Mouse (Mus musculus) NIH3T3 (cell line): ENCODE measurements around the gene Med24.
A peak's percentile ranks its signal among the peaks of the same experiment; 100 is the strongest.

Experiments
- DNase-seq: peaks from one replicate; pipeline ENCODE4 v3.0.0-alpha.2; 2012; ENCODE audit warnings: low read depth

The Med24 gene

GRCm38 (mm10) chr11:98765421-98766309 is 36.4 kb upstream of the Med24 start:
- no peak for DNase-seq

- DNase-seq = no peak
Observed at GRCm38 (mm10) chr11:98764746-98765145, 35.5 kb upstream of the Med24 start.

GRCm38 (mm10) chr11:98764091-98764490 is 34.9 kb upstream of the Med24 start:
- no peak for DNase-seq

DNA sequence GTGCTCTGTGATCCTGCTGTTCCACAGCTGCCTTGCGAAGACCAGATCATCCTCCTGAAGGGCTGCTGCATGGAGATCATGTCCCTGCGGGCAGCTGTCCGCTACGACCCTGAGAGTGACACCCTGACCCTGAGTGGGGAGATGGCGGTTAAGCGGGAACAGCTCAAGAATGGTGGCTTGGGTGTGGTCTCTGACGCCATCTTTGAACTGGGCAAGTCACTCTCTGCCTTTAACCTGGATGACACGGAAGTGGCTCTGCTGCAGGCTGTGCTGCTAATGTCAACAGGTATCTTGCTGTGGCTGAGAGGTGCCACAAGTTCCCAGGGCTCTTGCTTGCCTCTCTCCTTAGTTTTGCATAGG is 34.2 kb upstream of the Med24 start:
- no peak for DNase-seq

- DNase-seq = peak; percentile 98
Observed at GRCm38 (mm10) chr11:98762756-98763501, 33.7 kb upstream of the Med24 start.

DNA sequence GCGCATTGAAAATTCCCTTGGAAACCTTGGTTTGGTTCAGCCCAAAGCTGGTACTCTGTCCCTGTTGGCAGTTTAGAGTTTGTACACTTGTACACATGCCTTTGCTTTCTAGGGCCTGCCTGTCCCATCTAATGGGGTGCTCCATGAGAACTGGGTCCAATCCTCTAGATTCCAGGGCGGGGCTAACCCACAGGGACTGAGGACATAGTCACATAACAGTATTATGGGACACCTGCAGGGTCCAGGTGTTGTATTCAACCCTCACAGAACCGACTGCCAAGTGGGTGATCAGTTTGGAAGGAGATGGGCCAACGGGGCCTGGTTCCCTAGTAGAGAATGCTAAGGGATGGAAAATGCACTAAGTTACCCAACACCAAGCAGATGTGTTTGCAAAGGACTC is 32.7 kb upstream of the Med24 start:
- no peak for DNase-seq

DNA sequence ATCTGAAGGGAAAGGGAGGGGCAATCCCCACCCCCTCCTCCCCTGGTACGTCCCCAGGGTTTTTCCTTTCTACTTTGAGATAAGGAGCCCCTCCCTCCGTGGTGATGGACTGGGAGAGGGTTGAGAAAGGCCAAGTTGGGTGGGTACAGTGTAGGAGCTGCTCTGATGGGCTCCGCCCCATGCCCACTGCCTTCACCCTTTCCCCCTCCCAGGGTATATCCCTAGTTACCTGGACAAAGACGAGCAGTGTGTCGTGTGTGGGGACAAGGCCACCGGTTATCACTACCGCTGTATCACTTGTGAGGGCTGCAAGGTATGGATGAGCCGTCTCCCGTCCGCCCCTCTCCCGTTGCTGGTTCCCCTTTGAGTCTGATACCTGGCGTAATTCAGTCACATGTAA is 27.5 kb upstream of the Med24 start:
- DNase-seq = no peak

- no peak for DNase-seq
Observed at GRCm38 (mm10) chr11:98755726-98756380, 26.6 kb upstream of the Med24 start.

DNA sequence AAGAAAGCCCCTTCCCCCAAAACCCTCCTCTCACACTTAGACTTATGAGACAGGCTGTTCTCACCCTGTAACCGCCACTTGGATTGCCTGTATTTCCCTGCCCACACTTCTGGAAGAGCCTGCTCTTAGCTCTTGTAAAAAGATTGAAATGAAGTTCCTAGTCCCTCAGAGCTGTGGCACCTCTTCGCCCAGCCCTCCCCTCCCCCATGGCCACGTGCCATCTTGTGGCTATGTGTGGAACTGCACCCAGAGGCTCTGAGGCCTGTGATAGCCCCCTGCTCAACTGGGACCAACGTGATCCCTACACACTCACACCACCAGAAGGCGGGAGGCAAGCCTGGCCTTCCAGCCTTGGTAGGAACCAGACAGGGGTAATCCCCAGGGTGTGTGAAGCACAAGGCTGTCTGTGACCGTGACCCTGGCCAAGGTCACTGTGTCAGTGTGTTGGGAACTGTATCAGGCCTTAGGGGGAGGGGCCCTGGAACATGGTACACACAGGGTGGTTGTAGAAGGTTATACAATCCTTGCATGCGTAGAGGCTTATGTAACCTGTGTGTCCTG is 25.5 kb upstream of the Med24 start:
- peak; percentile 85 for DNase-seq

DNA sequence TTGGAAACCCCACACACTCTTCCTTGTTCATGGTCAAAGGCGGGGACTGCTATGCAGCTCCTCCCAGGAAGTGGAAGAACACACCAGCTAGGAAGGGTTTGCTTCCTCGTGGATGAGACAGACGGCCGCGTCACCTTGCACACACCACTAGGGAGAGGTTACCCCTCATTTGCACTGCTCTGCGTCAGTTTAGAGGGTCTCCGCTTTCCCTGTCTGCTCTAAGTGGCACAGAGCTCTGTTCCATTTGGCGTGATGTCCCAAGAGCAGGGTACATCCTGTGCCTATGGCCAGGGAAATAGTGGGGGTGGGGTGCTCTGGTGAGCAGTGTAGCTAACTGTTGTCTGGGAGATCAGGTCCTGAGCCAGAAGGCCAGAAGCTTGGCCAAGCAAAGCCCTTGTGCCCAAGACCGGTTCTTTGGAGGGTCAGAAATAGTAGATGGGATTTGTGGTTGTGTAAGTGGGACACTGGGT is 25.0 kb upstream of the Med24 start:
- no peak for DNase-seq

DNA sequence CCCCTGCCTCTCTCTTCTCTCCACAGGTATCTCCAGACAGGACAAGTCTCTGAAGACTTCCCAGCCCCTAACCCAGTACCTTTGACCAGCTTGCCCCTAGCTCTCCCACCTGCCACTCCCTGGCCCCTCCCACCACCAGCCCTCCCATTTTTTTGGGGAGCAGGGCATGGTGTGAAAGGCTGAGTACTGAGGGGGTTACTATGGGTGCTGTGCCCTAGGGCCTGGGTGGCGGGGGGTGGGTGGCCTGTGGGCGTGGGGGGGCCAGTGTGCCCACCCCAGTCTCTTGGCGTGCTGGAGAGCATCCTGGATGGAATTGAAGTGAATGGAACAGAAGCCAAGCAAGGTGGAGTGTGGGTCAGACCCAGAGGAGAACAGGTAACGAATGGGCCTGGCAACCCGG is 24.0 kb upstream of the Med24 start:
- no peak for DNase-seq

DNA sequence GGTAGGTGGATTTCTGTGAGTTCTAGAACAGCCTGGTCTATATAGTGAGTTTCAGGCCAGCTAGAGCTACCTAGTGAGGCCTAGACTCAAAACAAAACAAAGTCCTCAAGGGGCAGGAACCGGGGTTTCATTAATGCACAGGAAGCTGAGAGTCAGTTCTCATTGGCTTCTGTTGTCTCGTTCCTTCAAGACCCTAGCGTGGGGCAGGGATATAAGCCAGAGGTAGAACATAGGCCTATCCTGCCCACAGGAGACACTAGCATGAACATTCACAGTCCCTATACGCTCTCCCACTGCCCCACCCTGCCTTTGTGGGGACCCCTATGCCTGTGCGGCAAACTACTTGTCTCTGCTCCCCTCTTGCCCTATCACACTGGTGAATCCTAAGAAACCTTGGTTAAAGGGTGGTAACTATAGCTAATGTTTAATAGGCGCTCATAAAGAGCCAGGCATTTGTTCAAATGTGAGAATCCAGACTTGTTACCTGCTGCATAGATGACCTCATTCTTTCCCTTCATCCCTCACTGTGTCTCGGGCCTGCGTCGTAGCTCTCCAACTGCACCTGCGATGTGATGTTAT is 23.4 kb upstream of the Med24 start:
- no peak for DNase-seq

DNA sequence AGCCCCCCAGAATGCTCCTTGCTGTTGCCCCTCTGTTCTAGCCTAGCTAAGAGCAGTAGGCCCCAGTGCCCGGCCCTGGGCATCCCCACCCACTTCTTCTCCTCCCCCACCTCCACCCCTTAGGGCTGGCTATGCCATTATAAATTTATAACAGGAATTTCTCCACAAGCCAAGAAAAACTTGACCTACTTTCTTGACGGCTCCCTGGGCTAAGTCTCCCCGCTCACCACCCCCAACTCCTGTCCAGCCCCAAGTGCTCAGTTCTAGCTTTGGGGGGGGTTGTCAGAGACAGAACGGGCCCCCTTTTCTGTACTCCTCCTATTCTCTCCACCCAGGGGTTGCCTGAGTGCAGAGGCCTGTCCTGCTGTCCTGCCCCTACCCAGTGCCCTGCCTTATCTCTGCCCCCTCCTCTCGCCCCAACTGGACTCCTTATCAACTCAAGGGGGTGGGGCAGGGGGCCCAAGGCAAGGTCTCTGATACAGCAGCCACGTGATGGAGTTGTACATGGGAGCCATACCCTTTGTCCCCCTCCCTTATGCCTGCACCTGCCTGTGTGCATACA is 22.1 kb upstream of the Med24 start:
- peak; percentile 58 for DNase-seq

DNA sequence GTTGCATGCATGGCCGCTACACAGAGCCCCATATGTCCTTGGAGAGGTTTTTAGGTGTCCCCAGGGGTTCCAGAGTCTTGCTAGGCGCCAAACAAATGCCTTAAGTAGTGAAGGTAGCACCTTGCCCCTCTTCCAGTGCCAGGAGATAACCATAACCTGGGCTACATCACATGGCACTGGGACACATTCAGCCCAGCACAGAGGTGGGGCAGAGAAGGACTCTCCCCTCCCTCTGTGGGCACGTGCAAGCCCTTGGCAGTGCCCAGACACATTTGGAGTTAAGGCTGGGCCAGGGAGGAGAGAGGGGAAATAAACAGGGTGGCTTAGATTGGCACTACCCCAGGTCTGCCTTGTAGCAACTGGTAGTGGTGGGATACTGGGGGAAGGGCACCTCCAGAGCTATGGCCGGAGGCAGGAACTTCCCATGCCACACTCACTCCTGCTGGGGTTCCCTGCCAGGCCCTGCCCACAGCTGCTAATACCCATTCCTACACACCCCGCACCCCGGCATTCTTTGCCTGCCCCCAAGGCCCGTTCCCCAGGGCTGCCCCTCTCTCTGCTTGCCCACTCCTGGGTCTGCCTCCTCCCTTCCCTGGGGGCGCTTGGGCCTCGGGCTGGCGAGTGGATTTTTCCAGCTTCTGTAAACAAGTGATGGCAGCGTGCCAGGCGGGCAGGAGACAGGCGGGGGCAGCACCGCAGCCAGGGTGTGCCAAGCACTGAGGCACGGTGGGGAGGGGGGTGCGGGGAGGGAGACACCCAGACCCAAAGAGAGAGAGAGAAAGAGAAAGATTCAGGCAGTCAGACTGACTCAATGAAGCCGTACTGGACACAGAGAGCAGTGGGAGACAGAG is 21.3 kb upstream of the Med24 start:
- peak; percentile 81 for DNase-seq

DNA sequence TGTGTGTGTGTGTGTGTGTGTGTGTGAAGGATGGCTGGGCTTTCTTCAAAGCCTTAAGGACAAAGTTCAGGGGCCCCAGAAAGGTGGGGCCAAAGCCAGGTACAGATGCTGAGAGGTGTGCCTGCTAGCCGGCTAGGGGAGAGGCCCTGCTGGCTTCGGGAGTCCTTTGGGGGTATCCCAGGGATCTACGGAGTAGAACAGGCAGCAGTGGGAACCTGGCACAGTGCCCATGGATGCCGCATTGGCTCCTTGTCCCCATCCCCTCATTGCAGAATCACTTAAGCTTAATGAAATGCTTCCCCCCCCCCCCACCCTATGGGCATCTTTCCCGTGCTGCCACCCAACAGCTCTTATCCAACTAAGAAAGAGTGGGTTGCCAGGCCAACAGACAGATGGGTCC is 20.5 kb upstream of the Med24 start:
- no peak for DNase-seq

DNA sequence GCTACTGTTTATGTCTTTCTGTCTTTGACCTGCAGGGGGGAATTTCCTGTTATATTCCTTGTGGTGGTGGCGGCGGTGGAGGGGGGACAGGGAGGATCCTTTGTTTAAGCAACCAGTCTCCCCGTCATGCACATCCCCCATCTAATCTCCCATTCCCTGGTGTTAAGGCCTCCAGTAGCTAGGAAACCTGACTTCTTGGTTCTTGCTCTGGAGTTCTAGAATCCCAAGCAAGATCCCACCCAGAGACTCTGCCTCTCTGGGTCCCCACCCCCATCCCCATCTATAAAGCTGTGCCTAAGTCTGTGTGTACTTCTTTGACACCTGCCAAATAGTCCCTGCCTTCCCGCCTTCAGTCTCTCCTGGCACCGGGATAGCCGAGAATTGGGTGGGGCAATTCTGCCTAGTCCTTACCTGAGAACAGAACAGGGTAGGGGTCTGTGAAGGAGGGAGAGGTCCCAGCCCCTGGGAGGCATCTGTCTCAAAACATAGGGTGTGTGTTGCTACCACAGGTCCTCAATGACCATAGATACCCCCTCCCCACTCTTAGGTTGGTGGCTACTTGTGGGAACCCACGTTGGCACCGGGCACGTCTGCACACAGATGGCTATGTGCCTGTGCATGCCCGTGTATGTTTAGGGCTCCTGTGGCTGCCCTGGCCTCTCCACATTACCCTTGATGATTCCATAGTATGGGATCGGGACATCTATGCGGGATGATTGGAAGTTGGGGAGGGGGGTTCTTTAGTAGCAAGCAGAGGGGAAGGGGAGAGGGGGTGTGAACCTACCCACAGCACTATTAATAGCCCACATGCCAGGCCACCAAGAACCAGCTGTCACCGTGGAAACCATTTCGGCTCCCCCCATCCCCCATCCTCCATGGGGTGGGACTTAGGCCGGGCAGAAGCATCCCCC is 19.5 kb upstream of the Med24 start:
- DNase-seq = no peak

DNA sequence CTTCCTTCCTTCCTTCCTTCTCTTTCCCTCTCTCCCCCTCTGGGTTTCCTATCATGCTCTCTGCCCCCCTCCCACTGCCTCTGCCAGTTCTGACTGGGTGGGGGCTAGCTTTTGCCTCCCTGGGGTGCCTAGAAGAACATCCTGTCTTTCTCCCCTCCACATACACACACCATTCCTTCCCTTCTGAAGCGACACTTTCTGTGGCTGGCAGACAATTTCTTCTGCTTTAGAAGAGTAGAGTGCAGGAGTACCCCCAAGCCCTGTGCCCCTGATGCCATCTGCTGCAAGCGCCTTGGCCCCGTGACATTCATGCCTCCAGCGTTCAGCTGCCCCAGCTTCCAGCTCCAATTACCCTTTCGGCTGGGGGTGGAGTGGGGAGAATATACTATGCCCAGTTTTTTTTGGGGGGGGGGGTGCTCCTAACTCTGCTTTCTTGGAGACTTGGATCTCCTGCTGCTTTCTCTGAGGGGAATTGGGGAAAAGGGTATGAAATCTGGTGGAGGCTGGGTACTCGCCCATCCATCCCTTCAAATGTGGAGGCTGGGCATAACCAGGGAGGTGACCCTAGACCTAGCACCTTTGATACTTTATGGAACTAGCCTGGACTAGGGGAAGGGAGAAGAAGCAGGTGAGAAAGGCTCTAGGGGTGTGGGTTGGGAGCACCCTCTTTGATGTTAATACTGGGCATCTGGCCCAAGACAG is 18.7 kb upstream of the Med24 start:
- no peak for DNase-seq

DNA sequence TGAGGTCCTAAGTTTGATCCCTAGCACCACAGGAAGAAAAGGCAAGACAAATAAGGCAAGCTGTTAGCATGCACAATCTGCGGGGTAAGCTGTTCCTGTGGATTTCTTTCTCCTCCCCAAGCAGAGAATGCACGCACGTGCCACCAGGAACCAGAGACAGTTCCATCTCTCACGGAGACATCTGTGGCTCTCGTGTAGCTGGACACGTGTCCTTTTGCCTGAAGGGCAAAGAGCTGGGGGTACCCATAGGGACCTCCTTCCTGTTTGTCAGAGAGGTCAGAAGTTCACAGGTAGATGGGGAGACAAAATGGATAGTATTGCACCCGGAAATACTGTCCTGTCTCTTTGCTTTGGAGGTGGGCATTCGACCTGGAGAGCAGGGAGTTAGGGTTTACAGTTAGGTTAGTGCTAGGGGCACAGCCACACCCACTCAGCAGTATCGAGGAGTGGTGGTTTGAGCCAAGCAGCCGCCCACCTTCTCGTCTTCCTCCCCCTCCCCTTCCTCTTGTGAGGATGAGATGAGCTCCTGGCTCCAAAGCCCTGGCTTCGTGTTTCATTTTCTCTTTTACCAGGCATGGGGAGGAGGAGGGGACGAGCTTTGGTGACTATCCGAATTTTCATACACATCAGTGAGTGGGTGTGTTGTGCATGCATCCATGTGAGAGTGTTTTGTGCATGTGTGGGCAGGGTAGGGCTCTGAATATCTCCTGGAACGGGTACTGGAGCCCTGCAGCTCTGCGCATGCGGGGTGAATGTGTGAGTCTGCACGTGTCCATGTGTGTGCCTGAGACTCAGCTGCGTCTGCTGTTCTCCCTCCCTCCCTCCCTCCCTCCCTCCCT is 17.8 kb upstream of the Med24 start:
- peak; percentile 91 for DNase-seq
